Mouse (Mus musculus) left cerebral cortex, postnatal 36 days (tissue): ENCODE data around the gene BC004004. TPM values are rescaled to one million over a fixed set of nuclear protein-coding genes. Genes with fewer than 3 reads are reported as not detected.

Experiments used
- DNase-seq, 2 experiments: peaks; one replicate each; pipeline ENCODE4 v3.0.0; 2021 to 2022; ENCODE audit warnings: low spot score in 2 of 2, mixed read lengths in 1 of 2
- intact Hi-C: fragments of 180-260 bp; cut with DNase I; formaldehyde crosslinking; loops from one replicate; pipeline ENCODE4 v1.15.1; 2025
- total RNA-seq, 2 experiments: library from RNA; stranded (reverse); gene quantifications; 2 replicates each; pipeline ENCODE4 v1.2.3; 2021

The BC004004 gene
- total RNA-seq, 2 experiments from 2014 or later = 78.1 to 94.7 TPM

DNA sequence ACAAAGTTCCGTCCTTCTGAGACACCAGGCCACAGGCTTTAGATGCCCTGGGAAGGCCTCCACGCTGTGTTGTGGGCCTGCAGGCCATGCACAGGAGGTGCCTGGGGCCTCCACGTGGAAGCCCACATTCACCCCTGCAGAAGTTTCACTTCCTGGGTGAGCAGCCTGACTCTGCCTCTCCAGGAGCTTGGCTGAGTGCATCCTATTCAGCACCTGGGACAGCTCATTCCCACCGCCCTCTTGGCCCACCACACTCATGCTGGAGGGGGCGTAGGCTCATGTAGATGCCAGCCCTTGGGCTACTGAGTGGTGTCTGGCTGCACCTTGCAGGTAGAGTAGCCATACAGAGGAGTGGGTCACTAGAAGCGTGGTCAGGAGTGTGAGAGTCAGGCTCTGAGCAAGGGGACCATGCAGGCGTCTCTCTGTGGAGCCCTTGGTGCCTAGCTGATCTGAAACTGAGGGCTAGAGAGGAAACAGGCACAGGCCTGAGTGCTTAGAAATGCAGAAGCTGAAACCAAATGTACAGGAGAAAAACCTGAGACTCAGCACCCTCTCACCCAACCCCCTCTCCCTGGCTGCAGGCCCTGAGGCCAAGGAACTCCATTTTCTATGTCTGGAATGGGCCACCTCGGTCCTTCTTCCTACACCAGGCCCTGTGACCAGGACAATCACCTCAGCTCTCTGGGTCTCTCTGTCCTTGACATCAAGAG is 93.5 kb downstream of the BC004004 start:
- intact Hi-C loops = loop anchor here (5.0 kb wide), 1 partner anchor 45 kb away; the partner anchor contains the start of gene Pi16
- DNase-seq = no peak

DNA sequence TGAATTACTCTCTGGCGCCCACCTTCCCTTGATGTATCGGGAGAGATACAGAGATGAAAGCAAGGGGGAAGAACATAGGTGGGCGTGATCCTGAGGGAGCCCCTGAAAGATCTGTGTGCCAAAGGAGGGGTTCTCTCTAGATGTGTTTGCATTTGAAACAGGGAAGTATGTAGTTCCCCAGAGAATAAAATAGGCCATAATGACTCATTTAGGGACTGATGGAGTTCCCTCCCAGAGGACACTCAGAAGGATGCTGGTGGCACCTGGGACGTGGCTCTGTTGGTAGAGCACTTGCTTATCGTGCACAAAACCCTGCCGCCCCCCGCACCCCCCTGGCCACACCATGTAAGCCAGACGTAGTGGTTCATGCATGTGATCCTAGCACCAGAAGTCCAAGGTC is 94.5 kb downstream of the BC004004 start:
- intact Hi-C loops = loop anchor here (5.0 kb wide), 1 partner anchor 46 kb away; the partner anchor contains the start of gene Pi16
- DNase-seq = no peak

Other genes starting within 250 kb of the BC004004 start
- gene Srsf3, start 236.2 kb upstream of the BC004004 start, total RNA-seq = 100 to 1,000 TPM; 101 to 118 TPM
- 10 to 100 TPM; 27.0 to 40.0 TPM for gene Cdkn1a, start 177.8 kb upstream of the BC004004 start, total RNA-seq
- gene Rab44, start 154.6 kb upstream of the BC004004 start, total RNA-seq = under 1 TPM in 1 of 2 experiments, not detected in 1; 0.52 TPM
- 100 to 1,000 TPM; 146 to 155 TPM for gene Cpne5, start 30.6 kb upstream of the BC004004 start, total RNA-seq
- gene Ppil1, start 4.6 kb upstream of the BC004004 start, total RNA-seq = 10 to 100 TPM; 16.7 to 19.0 TPM
- 1 to 10 TPM; 1.1 to 1.3 TPM for gene Pi16, start 48.9 kb downstream of the BC004004 start, total RNA-seq
- 100 to 1,000 TPM; 492 to 581 TPM for gene Mtch1, start 79.1 kb downstream of the BC004004 start, total RNA-seq
- gene Fgd2, start 92.1 kb downstream of the BC004004 start, total RNA-seq = 1 to 10 TPM; 5.6 to 7.0 TPM
- gene Pim1, start 222.0 kb downstream of the BC004004 start, total RNA-seq = 1 to 10 TPM; 6.0 to 7.1 TPM